Mouse (Mus musculus) kidney, embryonic 14.5 days (tissue): ENCODE data around the gene Tenm3. TPM values are rescaled to one million over a fixed set of nuclear protein-coding genes. Genes with fewer than 3 reads are reported as not detected.

Source experiments
- ATAC-seq: fragments of 200-750 bp; cut with Nextera tagmentation; 2 replicates; pipeline ENCODE4 v1.8.0; 2017; ENCODE audit warnings: moderate number of reproducible peaks, mild to moderate bottlenecking, moderate TSS enrichment, moderate library complexity; ENCODE audit not compliant: low FRiP score, low TSS enrichment
- H3K27ac ChIP-seq: fragments of 300-500 bp; sonication (generic); 2 replicates; pipeline ENCODE4 v1.5.1; 2014; ENCODE audit warnings: low read depth, mild to moderate bottlenecking, low read length, moderate library complexity, mixed read lengths
- H3K27me3 ChIP-seq: fragments of 300-500 bp; sonication (generic); 2 replicates; pipeline ENCODE4 v1.6.1; 2014; ENCODE audit warnings: mild to moderate bottlenecking, low read length; ENCODE audit not compliant: control insufficient read depth, insufficient read depth
- H3K36me3 ChIP-seq: fragments of 300-500 bp; sonication (generic); 2 replicates; pipeline ENCODE4 v1.6.1; 2014; ENCODE audit warnings: low read length, mixed read lengths; ENCODE audit not compliant: control insufficient read depth, insufficient read depth
- H3K4me1 ChIP-seq: fragments of 300-500 bp; sonication (generic); 2 replicates; pipeline ENCODE4 v1.6.1; 2014; ENCODE audit warnings: low read length, mixed read lengths; ENCODE audit not compliant: control insufficient read depth, insufficient read depth
- H3K4me2 ChIP-seq: fragments of 300-500 bp; sonication (generic); replicated peaks from 2 replicates; pipeline ENCODE4 v1.6.1; 2014; ENCODE audit warnings: low read depth, mild to moderate bottlenecking, low read length
- H3K4me3 ChIP-seq: fragments of 300-500 bp; sonication (generic); 2 replicates; pipeline ENCODE4 v1.5.1; 2014; ENCODE audit warnings: mild to moderate bottlenecking, low read length
- H3K9ac ChIP-seq: fragments of 300-500 bp; sonication (generic); 2 replicates; pipeline ENCODE4 v1.6.1; 2014; ENCODE audit warnings: low read depth, mild to moderate bottlenecking, low read length, moderate library complexity
- H3K9me3 ChIP-seq: fragments of 300-500 bp; sonication (generic); 2 replicates; pipeline ENCODE4 v1.6.1; 2016; ENCODE audit warnings: low read length; ENCODE audit not compliant: control insufficient read depth
- WGBS: fragments of 180-500 bp; shearing (Covaris S2); extraction: QIAGEN DNeasy Blood & Tissue Kit; methylation state at CpG from one replicate; pipeline ENCODE4 v1.1.7; 2014; 5-methylcytosine and 5-hydroxymethylcytosine counted together
- polyA plus RNA-seq: library from polyadenylated mRNA; unstranded; fragments of >200 nt; fragmentation: Nextera tagmentation; extraction: Ambion mirVana; gene quantifications from 2 replicates; pipeline ENCODE4 v1.2.1, GENCODE M21; 2014

Tenm3 gene
- polyA plus RNA-seq, 1 experiment from 2014 or later, result 34.4 TPM

DNA sequence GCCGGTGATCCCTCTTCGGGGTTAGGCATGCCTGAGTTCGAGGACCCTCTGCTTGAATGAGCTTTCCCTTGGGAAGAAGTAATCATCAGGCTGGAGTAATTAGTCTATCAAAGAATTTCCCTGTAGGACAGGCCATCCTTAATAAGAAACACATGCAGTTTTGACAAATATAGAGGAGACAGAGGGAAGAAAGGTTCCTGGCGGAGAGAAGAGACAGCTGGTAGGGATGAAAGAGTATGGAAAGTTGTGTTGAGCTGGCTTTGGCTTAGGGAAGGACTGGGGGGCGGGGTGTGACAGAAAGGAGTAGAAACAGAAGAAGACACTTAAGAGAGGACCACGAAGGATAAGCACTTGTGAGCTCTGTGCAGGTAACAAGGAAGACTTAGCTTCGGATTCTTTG, 194.3 kb downstream of the Tenm3 start:
- H3K4me3 ChIP-seq, result no peak overlapping the region
- 74% methylated on average over 7 of the region's 7 CpGs for WGBS
- no peaks in the 10 kb centered on the region for H3K4me1 ChIP-seq
- ATAC-seq, result no peak
- no peaks in the 10 kb centered on the region for H3K9me3 ChIP-seq
- H3K36me3 ChIP-seq, result no peaks in the 10 kb centered on the region
- no peak overlapping the region for H3K4me2 ChIP-seq
- no peak overlapping the region; the same call in 1 of the 2 replicates for H3K27ac ChIP-seq
- H3K27me3 ChIP-seq, result no peaks in the 10 kb centered on the region
- no peak overlapping the region for H3K9ac ChIP-seq

DNA sequence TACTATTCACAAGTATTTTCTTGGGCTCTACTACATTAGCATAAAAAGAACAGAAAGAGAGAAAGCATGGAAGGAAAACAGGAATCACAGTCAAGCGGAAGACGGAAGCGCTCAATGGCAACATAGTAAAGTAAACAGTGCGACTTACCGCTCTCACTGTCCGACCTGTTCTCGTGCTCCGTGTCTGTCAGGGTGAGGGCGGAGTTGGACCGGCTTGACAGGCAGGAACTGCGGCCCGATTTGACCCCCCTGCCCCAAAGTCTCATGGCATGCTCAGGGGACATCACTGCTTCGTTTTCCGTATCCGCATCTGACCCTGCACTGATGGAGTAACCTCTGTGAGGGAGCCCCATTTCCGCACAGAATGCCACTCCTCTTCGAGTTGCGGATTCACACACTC, 197.6 kb downstream of the Tenm3 start:
- Histone ChIP-seq H3K4me1 (no peaks in the 10 kb centered on the region), H3K27me3 (no peaks in the 10 kb centered on the region), H3K27ac (no peak overlapping the region), H3K9me3 (no peaks in the 10 kb centered on the region), H3K36me3 (no peaks in the 10 kb centered on the region), H3K4me3 (no peak overlapping the region), H3K4me2 (no peak overlapping the region), H3K9ac (no peak overlapping the region)
- no peak for ATAC-seq
- 83% methylated on average over 18 of the region's 18 CpGs for WGBS

DNA sequence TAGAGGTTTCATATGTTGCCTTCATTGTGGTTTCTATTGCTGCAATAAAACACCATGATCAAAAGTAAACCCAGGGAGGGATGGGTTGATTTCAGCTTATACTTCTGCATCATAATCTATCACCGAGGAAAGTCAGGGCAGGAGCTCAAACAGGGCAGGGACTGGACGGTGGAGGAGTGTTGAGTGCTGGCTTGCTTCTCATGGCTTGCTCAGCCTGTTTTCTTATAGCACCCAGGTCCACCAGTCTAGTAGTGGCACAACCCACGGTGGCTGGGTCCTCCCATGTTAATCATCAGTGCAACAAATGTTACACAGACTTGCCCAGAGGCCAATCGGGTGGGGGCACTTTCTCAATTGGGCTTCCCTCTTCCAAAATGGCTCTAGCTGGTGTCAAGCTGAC, 205.6 kb downstream of the Tenm3 start:
- Histone ChIP-seq H3K4me2 (no peak overlapping the region), H3K4me1 (no peaks in the 10 kb centered on the region), H3K4me3 (no peak overlapping the region), H3K27ac (no peak overlapping the region), H3K9me3 (no peaks in the 10 kb centered on the region), H3K36me3 (no peaks in the 10 kb centered on the region), H3K27me3 (no peaks in the 10 kb centered on the region), H3K9ac (no peak overlapping the region)
- ATAC-seq, result no peak
- 78% methylated on average over 4 of the region's 4 CpGs for WGBS

DNA sequence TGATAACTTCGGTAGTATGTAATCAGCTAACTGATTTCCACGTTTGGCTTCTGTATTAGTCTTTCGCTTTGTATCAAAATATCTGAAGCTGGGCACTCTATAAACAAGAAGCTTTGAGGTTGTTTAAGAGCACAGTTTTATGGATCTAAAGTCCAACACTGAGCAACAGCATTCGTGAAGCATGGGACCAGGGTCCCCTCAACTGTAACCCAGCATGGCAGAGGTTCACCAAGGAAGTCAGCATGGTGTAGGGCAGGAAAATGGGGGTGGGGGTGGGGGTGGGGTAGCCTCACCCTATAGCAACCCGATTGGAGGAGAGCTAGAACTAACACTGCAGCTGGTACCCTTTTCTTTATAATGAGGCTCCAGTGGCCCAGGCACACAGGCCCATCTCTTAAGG, 206.8 kb downstream of the Tenm3 start:
- H3K9me3 ChIP-seq, result no peaks in the 10 kb centered on the region
- no peaks in the 10 kb centered on the region for H3K27me3 ChIP-seq
- ATAC-seq, result no peak

GRCm38 (mm10) chr8:48635815-48636214, 207.9 kb downstream of the Tenm3 start:
- no peak overlapping the region for H3K4me3 ChIP-seq
- H3K9ac ChIP-seq, result no peak overlapping the region
- H3K4me1 ChIP-seq, result no peaks in the 10 kb centered on the region
- no peak overlapping the region for H3K27ac ChIP-seq
- no peaks in the 10 kb centered on the region for H3K36me3 ChIP-seq
- ATAC-seq, result no peak
- 51% methylated on average over 4 of the region's 4 CpGs for WGBS
- no peaks in the 10 kb centered on the region for H3K9me3 ChIP-seq
- no peak overlapping the region for H3K4me2 ChIP-seq
- no peaks in the 10 kb centered on the region for H3K27me3 ChIP-seq

More for the DNA sequence above, 206.8 kb downstream of the Tenm3 start:
- Histone ChIP-seq H3K4me3 (no peak overlapping the region), H3K27ac (no peak overlapping the region), H3K36me3 (no peaks in the 10 kb centered on the region), H3K4me2 (no peak overlapping the region), H3K4me1 (no peaks in the 10 kb centered on the region), H3K9ac (no peak overlapping the region)
- 89% methylated on average over 5 of the region's 5 CpGs for WGBS

DNA sequence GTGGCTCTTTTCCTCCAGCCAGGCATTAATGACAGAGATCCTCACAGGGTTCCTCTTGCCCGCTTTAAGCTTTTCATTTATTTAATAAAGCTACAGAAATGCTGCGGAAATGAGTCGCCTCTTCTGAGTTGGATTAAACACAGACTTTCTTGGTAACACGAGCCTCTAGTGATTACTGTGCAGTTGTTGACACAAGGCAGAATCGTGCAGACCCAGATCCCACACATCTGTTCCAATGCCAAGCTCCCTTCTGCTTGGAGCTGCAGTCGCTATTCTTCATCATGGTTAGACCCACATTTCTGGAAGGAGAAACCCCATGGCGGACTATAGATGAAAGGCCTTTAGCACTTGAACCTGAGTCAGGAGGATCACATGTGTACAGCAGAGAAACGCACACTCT, 210.3 kb downstream of the Tenm3 start:
- Histone ChIP-seq H3K27ac (no peak overlapping the region), H3K27me3 (no peaks in the 10 kb centered on the region), H3K9me3 (no peaks in the 10 kb centered on the region), H3K4me2 (no peak overlapping the region), H3K4me3 (no peak overlapping the region), H3K9ac (no peak overlapping the region), H3K36me3 (no peaks in the 10 kb centered on the region), H3K4me1 (no peaks in the 10 kb centered on the region)
- WGBS, result 51% methylated on average over 8 of the region's 8 CpGs
- ATAC-seq, result no peak

GRCm38 (mm10) chr8:48622517-48623153, 221.1 kb downstream of the Tenm3 start:
- H3K36me3 ChIP-seq, result no peaks in the 10 kb centered on the region
- WGBS, result 91% methylated on average over 11 of the region's 11 CpGs

GRCm38 (mm10) chr8:48615088-48615487, 228.7 kb downstream of the Tenm3 start:
- peaks cover 14% of the 10 kb centered on the region for H3K4me1 ChIP-seq
- H3K9me3 ChIP-seq, result no peaks in the 10 kb centered on the region
- no peaks in the 10 kb centered on the region for H3K36me3 ChIP-seq
- H3K27me3 ChIP-seq, result no peaks in the 10 kb centered on the region
- no peak overlapping the region for H3K9ac ChIP-seq
- no peak overlapping the region for H3K4me2 ChIP-seq
- WGBS, result 22% methylated on average over 8 of the region's 8 CpGs
- no peak; the same call in 1 of the 2 replicates for ATAC-seq
- no peak overlapping the region for H3K27ac ChIP-seq
- H3K4me3 ChIP-seq, result no peak overlapping the region

More at GRCm38 (mm10) chr8:48622517-48623153, 221.1 kb downstream of the Tenm3 start:
- Histone ChIP-seq H3K4me2 (no peak overlapping the region), H3K27ac (no peak overlapping the region), H3K27me3 (no peaks in the 10 kb centered on the region), H3K4me3 (no peak overlapping the region), H3K4me1 (no peaks in the 10 kb centered on the region), H3K9me3 (no peaks in the 10 kb centered on the region), H3K9ac (no peak overlapping the region)
- no peak for ATAC-seq

DNA sequence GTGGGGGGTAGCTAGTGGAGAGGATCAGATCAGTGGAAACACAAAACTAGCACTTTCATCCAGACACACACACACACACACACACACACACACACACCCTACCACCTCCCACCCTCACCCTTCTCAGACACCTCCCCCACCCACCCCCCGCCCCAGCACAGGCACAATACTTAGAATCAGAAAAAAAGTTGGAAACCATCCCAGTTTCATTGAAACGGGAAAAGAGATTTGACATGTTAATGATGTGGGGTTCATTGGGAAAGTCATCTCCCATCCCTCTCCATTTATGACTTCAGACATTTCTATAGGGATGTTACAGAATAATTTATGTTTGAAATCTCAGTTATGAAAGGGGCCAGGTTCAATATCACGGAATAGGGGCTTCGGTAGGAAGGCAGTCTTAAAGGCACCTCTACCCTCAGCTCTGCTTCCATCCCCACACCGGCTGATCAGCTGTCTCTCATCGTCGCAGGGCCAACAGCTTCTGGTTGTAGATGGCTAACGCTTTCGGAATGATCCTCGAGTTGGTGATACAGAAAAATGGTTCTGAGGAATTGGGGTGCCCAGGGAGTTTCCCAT, 231.7 kb downstream of the Tenm3 start:
- no peak overlapping the region for H3K4me3 ChIP-seq
- ATAC-seq, result no peak
- H3K4me1 ChIP-seq, result peaks cover 14% of the 10 kb centered on the region
- no peak overlapping the region for H3K27ac ChIP-seq
- H3K27me3 ChIP-seq, result no peaks in the 10 kb centered on the region
- no peak overlapping the region for H3K9ac ChIP-seq
- no peak overlapping the region for H3K4me2 ChIP-seq
- 67% methylated on average over 10 of the region's 10 CpGs for WGBS
- H3K36me3 ChIP-seq, result no peaks in the 10 kb centered on the region
- H3K9me3 ChIP-seq, result no peaks in the 10 kb centered on the region
